Mouse (Mus musculus) cerebellum, adult 2 months (tissue): Measurements from ENCODE around the gene Hectd2.

ENCODE experiments used
- CTCF ChIP-seq: fragments of 200-500 bp; IDR thresholded peaks from 2 replicates; pipeline ENCODE4 v1.5.1; 2011; ENCODE audit warnings: low read depth, mild to moderate bottlenecking, control low read depth, low read length, moderate library complexity, borderline replicate concordance; ENCODE audit not compliant: insufficient read depth
- POLR2A ChIP-seq: fragments of 200-500 bp; IDR thresholded peaks from 2 replicates; pipeline ENCODE4 v1.6.1; 2011; ENCODE audit warnings: low read length, control low read depth, borderline replicate concordance; ENCODE audit not compliant: insufficient read depth

DNA sequence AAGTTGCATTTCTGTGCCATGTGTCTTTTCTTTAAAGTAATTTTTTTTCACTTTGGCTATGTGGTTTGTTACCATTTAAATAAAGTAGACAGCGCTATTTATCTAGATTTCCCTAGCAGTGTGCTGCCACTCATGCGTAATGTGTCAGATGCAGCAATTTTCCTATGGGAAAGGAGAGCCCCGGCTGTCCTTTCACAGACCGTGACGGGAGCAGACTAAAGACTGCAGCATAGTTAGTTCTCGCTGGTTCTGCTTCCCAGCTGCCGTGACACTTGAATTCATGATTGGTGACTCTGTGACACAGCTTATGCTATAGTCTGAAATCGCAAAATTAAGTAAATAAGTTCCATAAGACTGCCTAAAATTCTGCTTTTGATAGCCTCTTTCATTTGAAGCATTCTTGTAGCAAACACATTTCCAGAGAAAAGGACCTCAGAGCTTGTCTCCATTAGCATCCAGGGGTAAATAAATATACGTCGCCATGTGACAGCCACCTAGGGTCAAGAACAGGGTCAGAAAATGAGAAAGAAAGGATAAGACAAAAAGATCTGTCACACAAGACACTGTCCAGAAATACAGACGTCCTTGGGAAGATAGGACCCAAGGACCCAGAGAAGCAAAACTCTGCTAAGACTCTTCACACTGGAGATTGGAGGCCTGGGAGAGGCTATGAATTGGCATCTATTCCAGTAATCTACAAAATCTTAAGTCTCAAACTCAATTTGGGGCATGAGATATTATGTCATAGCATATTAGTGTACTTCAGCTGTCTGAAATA is 48.3 kb downstream of the Hectd2 start:
- TF ChIP-seq CTCF (no peak), POLR2A (no peak)
